Mouse (Mus musculus): ENCODE data around the gene Ubl4b. TPM values are rescaled to one million over a fixed set of nuclear protein-coding genes. Genes with fewer than 3 reads are reported as not detected.
A peak's percentile ranks its signal among the peaks of the same experiment; 100 is the strongest.

The Ubl4b gene
- total and polyA plus RNA-seq, 2 experiments from 2014 or later, result not detected

GRCm38 (mm10) chr3:107595264-107595937 lies 40.5 kb upstream of the Ubl4b start:
- Histone ChIP-seq H3K4me3 (ENCODE audit: low read length) (peak overlapping the region; percentile 29), H3K9me3 (ENCODE audit: low read length) (no peaks in the 10 kb centered on the region), H3K4me2 (ENCODE audit: low read depth, low read length) (peak overlapping the region; percentile 49), H3K36me3 (ENCODE audit: insufficient read depth, low read length) (no peaks in the 10 kb centered on the region), H3K27ac (no peak overlapping the region), H3K27me3 (ENCODE audit: insufficient read depth, low read length) (peaks cover 68% of the 10 kb centered on the region), H3K4me1 (ENCODE audit: insufficient read depth, low read length) (no peaks in the 10 kb centered on the region), H3K9ac (replicated peaks; ENCODE audit: low read length) (no peak overlapping the region)
- 3% methylated on average over 42 of the region's 50 CpGs for WGBS
- DNase-seq (ENCODE audit: low spot score), result no peak
- no peak; the same call in 1 of the 2 replicates for ATAC-seq
- no peak for TF ChIP-seq CTCF (IDR thresholded peaks at IDR 0.05; ENCODE audit: low read depth)

- no peaks in the 10 kb centered on the region for H3K9me3 ChIP-seq (ENCODE audit: low read length)
- H3K9ac ChIP-seq (replicated peaks; ENCODE audit: low read length), result no peak within 1 kb of the TSS
- DNase-seq (ENCODE audit: low spot score) (no peak), ATAC-seq (peak; percentile 46; the same call in 1 of the 2 replicates)
- H3K4me2 ChIP-seq (ENCODE audit: low read depth, low read length), result peak within 1 kb of the TSS; percentile 49
- no peaks in the 10 kb centered on the region for H3K4me1 ChIP-seq (ENCODE audit: insufficient read depth, low read length)
- 2% methylated on average over 35 of the region's 46 CpGs for WGBS
- no peaks in the 10 kb centered on the region for H3K36me3 ChIP-seq (ENCODE audit: insufficient read depth, low read length)
- H3K27ac ChIP-seq, result no peak within 1 kb of the TSS
- no peak for TF ChIP-seq CTCF (IDR thresholded peaks at IDR 0.05; ENCODE audit: low read depth)
- peak within 1 kb of the TSS; percentile 29 for H3K4me3 ChIP-seq (ENCODE audit: low read length)
- peaks cover 62% of the 10 kb centered on the region for H3K27me3 ChIP-seq (ENCODE audit: insufficient read depth, low read length)
Measured at GRCm38 (mm10) chr3:107594662-107595263, 39.9 kb upstream of the Ubl4b start, which contains the start of gene Alx3. Gene Alx3 (plus strand): TSS chr3:107595031.

GRCm38 (mm10) chr3:107593632-107594031 lies 38.8 kb upstream of the Ubl4b start:
- ATAC-seq (no peak), DNase-seq (ENCODE audit: low spot score) (no peak)
- Histone ChIP-seq H3K36me3 (ENCODE audit: insufficient read depth, low read length) (no peaks in the 10 kb centered on the region), H3K4me1 (ENCODE audit: insufficient read depth, low read length) (no peaks in the 10 kb centered on the region), H3K4me3 (ENCODE audit: low read length) (no peak overlapping the region), H3K9ac (replicated peaks; ENCODE audit: low read length) (no peak overlapping the region), H3K27me3 (ENCODE audit: insufficient read depth, low read length) (peaks cover 51% of the 10 kb centered on the region), H3K9me3 (ENCODE audit: low read length) (no peaks in the 10 kb centered on the region), H3K27ac (no peak overlapping the region), H3K4me2 (ENCODE audit: low read depth, low read length) (no peak overlapping the region)
- 68% methylated on average over 2 of the region's 2 CpGs for WGBS
- no peak for TF ChIP-seq CTCF (IDR thresholded peaks at IDR 0.05; ENCODE audit: low read depth)

GRCm38 (mm10) chr3:107591612-107592011 lies 36.7 kb upstream of the Ubl4b start:
- ATAC-seq, result no peak
- H3K4me2 ChIP-seq (ENCODE audit: low read depth, low read length), result no peak overlapping the region
- no peak for TF ChIP-seq CTCF (IDR thresholded peaks at IDR 0.05; ENCODE audit: low read depth)
- DNase-seq (ENCODE audit: low spot score), result no peak
- peaks cover 45% of the 10 kb centered on the region for H3K27me3 ChIP-seq (ENCODE audit: insufficient read depth, low read length)
- no peaks in the 10 kb centered on the region for H3K9me3 ChIP-seq (ENCODE audit: low read length)
- H3K4me3 ChIP-seq (ENCODE audit: low read length), result no peak overlapping the region
- 61% methylated on average over 1 of the region's 1 CpGs for WGBS
- H3K4me1 ChIP-seq (ENCODE audit: insufficient read depth, low read length), result no peaks in the 10 kb centered on the region
- no peak overlapping the region for H3K9ac ChIP-seq (replicated peaks; ENCODE audit: low read length)
- no peak overlapping the region for H3K27ac ChIP-seq
- no peaks in the 10 kb centered on the region for H3K36me3 ChIP-seq (ENCODE audit: insufficient read depth, low read length)

- no peaks in the 10 kb centered on the region for H3K36me3 ChIP-seq (ENCODE audit: insufficient read depth, low read length)
- no peak for TF ChIP-seq CTCF (IDR thresholded peaks at IDR 0.05; ENCODE audit: low read depth)
- 63% methylated on average over 6 of the region's 6 CpGs for WGBS
- no peak overlapping the region for H3K4me2 ChIP-seq (ENCODE audit: low read depth, low read length)
- H3K9me3 ChIP-seq (ENCODE audit: low read length), result no peaks in the 10 kb centered on the region
- no peak overlapping the region for H3K9ac ChIP-seq (replicated peaks; ENCODE audit: low read length)
- DNase-seq (ENCODE audit: low spot score) (no peak), ATAC-seq (no peak)
- 0 out of 2 replicates have a peak, but pooled peaks cover 4% of the 10 kb centered on the region for H3K4me1 ChIP-seq (ENCODE audit: insufficient read depth, low read length)
- no peak overlapping the region for H3K4me3 ChIP-seq (ENCODE audit: low read length)
- H3K27me3 ChIP-seq (ENCODE audit: insufficient read depth, low read length), result peaks cover 41% of the 10 kb centered on the region
- H3K27ac ChIP-seq, result no peak overlapping the region
Measured at GRCm38 (mm10) chr3:107586504-107586903, 31.6 kb upstream of the Ubl4b start.

- H3K27ac ChIP-seq, result no peak overlapping the region
- H3K27me3 ChIP-seq (ENCODE audit: insufficient read depth, low read length), result peaks cover 59% of the 10 kb centered on the region
- H3K4me1 ChIP-seq (ENCODE audit: insufficient read depth, low read length), result 0 out of 2 replicates have a peak, but pooled peaks cover 4% of the 10 kb centered on the region
- no peaks in the 10 kb centered on the region for H3K9me3 ChIP-seq (ENCODE audit: low read length)
- H3K4me2 ChIP-seq (ENCODE audit: low read depth, low read length), result no peak overlapping the region
- no peak for DNase-seq (ENCODE audit: low spot score)
- 11% methylated on average over 1 of the region's 1 CpGs for WGBS
- no peak overlapping the region for H3K9ac ChIP-seq (replicated peaks; ENCODE audit: low read length)
- no peaks in the 10 kb centered on the region for H3K36me3 ChIP-seq (ENCODE audit: insufficient read depth, low read length)
- no peak overlapping the region for H3K4me3 ChIP-seq (ENCODE audit: low read length)
- TF ChIP-seq CTCF (IDR thresholded peaks at IDR 0.05; ENCODE audit: low read depth), result no peak
- ATAC-seq, result no peak
Measured at GRCm38 (mm10) chr3:107583893-107584292, 29.0 kb upstream of the Ubl4b start.

Data from hindbrain, postnatal 0 days (tissue).